In genomic region chr7:105740089-105740795, GRCm38 (mm10) we compare ENCODE assay signal across 16 mouse cellular contexts. TPM values are rescaled to one million over a fixed set of nuclear protein-coding genes. Genes with fewer than 3 reads are reported as not detected.
DNase-seq lines count a peak whose midpoint lies in the region; ATAC-seq and TF ChIP-seq lines count a peak whose summit lies in the region.
"Had no signal": no experiment of that assay in that cellular context is flagged by ENCODE, and none has a peak within 500 bp of the region (broad histone marks: within the 10 kb centered on the region; RNA-seq: fewer than 3 reads in every experiment).

No protein-coding gene starts in this region.

- no peak for TF ChIP-seq EP300 in stomach, postnatal 0 days (optimal IDR thresholded peaks at IDR 0.05)

- no peaks in the 10 kb centered on the region for H3K9me3 ChIP-seq in intestine, embryonic 15.5 days
- H3K9me3 ChIP-seq in intestine, embryonic 16.5 days (ENCODE audit: control insufficient read depth, low read length) = no peaks in the 10 kb centered on the region
- no peaks in the 10 kb centered on the region for H3K9me3 ChIP-seq in midbrain, embryonic 11.5 days (ENCODE audit: control insufficient read depth, low read length)
- H3K9me3 ChIP-seq in midbrain, postnatal 0 days (ENCODE audit: low read length) = no peaks in the 10 kb centered on the region
- no peaks in the 10 kb centered on the region for H3K9me3 ChIP-seq in stomach, postnatal 0 days (ENCODE audit: control insufficient read depth, low read length)
- H3K9me3 ChIP-seq: forebrain, embryonic 10.5 days; hindbrain, embryonic 13.5 days; midbrain, embryonic 13.5 days had no signal

- TF ChIP-seq CTCF in midbrain, postnatal 0 days (IDR thresholded peaks at IDR 0.05) = no peak
- TF ChIP-seq CTCF in stomach, postnatal 0 days (IDR thresholded peaks at IDR 0.05; ENCODE audit: low read depth) = no peak

- H3K9ac ChIP-seq in intestine, embryonic 15.5 days = no peak overlapping the region
- no peak overlapping the region for H3K9ac ChIP-seq in intestine, embryonic 16.5 days (ENCODE audit: low read depth, low read length)
- no peak overlapping the region for H3K9ac ChIP-seq in midbrain, embryonic 11.5 days (ENCODE audit: low read length)
- H3K9ac ChIP-seq in midbrain, postnatal 0 days (replicated peaks; ENCODE audit: low read length, poor library complexity, severe bottlenecking) = no peak overlapping the region
- no peak overlapping the region for H3K9ac ChIP-seq in stomach, postnatal 0 days (ENCODE audit: low read length)
- H3K9ac ChIP-seq: hindbrain, embryonic 13.5 days; midbrain, embryonic 13.5 days had no signal

- peaks cover 17% of the 10 kb centered on the region; the same call in 1 of the 2 replicates for H3K4me1 ChIP-seq in intestine, embryonic 15.5 days (replicated peaks)
- peaks cover 15% of the 10 kb centered on the region for H3K4me1 ChIP-seq in intestine, embryonic 16.5 days (ENCODE audit: control insufficient read depth, insufficient read depth, low read length)
- peaks cover 26% of the 10 kb centered on the region for H3K4me1 ChIP-seq in midbrain, embryonic 11.5 days (ENCODE audit: control insufficient read depth, insufficient read depth, low read length)
- H3K4me1 ChIP-seq in midbrain, postnatal 0 days (ENCODE audit: insufficient read depth, low read length) = peaks cover 9% of the 10 kb centered on the region; the same call in 1 of the 2 replicates
- H3K4me1 ChIP-seq in stomach, postnatal 0 days (replicated peaks; ENCODE audit: control insufficient read depth, insufficient read depth) = no peaks in the 10 kb centered on the region

- no peak overlapping the region for H3K4me3 ChIP-seq in intestine, embryonic 15.5 days (replicated peaks)
- no peak overlapping the region for H3K4me3 ChIP-seq in intestine, embryonic 16.5 days (ENCODE audit: low read length)
- no peak overlapping the region for H3K4me3 ChIP-seq in midbrain, embryonic 11.5 days (ENCODE audit: low read depth, low read length)
- H3K4me3 ChIP-seq in midbrain, postnatal 0 days (ENCODE audit: low read depth, low read length) = no peak overlapping the region
- H3K4me3 ChIP-seq in stomach, postnatal 0 days (ENCODE audit: low read depth, low read length) = no peak overlapping the region
- H3K4me3 ChIP-seq: forebrain, embryonic 10.5 days; hindbrain, embryonic 13.5 days; layer of hippocampus, adult 2 months; midbrain, embryonic 13.5 days had no signal

- 88% methylated on average over 13 of the region's 13 CpGs for WGBS in intestine, embryonic 15.5 days
- WGBS in intestine, embryonic 16.5 days = 91% methylated on average over 13 of the region's 13 CpGs
- 90% methylated on average over 13 of the region's 13 CpGs for WGBS in midbrain, embryonic 11.5 days
- 81% methylated on average over 13 of the region's 13 CpGs for whole genome bisulfite sequencing in midbrain, postnatal 0 days
- 82% methylated on average over 13 of the region's 13 CpGs for WGBS in stomach, postnatal 0 days

- no peaks in the 10 kb centered on the region for H3K27me3 ChIP-seq in intestine, embryonic 15.5 days (replicated peaks)
- no peaks in the 10 kb centered on the region for H3K27me3 ChIP-seq in intestine, embryonic 16.5 days (replicated peaks; ENCODE audit: control insufficient read depth, insufficient read depth, low read length)
- H3K27me3 ChIP-seq in midbrain, embryonic 11.5 days (ENCODE audit: control insufficient read depth, insufficient read depth, low read length) = no peaks in the 10 kb centered on the region
- no peaks in the 10 kb centered on the region for H3K27me3 ChIP-seq in midbrain, postnatal 0 days (ENCODE audit: insufficient read depth, low read length)
- H3K27me3 ChIP-seq in stomach, postnatal 0 days (ENCODE audit: control insufficient read depth, insufficient read depth, low read length) = no peaks in the 10 kb centered on the region
- H3K27me3 ChIP-seq: hindbrain, embryonic 13.5 days; midbrain, embryonic 13.5 days had no signal

- no peak overlapping the region for H3K4me2 ChIP-seq in intestine, embryonic 15.5 days (replicated peaks)
- no peak overlapping the region for H3K4me2 ChIP-seq in intestine, embryonic 16.5 days (ENCODE audit: low read depth, low read length)
- no peak overlapping the region for H3K4me2 ChIP-seq in midbrain, embryonic 11.5 days
- H3K4me2 ChIP-seq in midbrain, postnatal 0 days (ENCODE audit: low read depth, low read length, poor library complexity, severe bottlenecking) = no peak overlapping the region
- H3K4me2 ChIP-seq in stomach, postnatal 0 days (replicated peaks; ENCODE audit: low read depth) = no peak overlapping the region
- H3K4me2 ChIP-seq: hindbrain, embryonic 13.5 days; midbrain, embryonic 13.5 days had no signal

- 0 out of 2 replicates have a peak overlapping the region, but pooled peaks have one; percentile 27 for H3K27ac ChIP-seq in intestine, embryonic 15.5 days
- H3K27ac ChIP-seq in intestine, embryonic 16.5 days (ENCODE audit: low read length) = no peak overlapping the region
- H3K27ac ChIP-seq in midbrain, embryonic 11.5 days (ENCODE audit: low read depth, low read length) = no peak overlapping the region
- H3K27ac ChIP-seq in midbrain, postnatal 0 days (ENCODE audit: low read depth, low read length) = no peak overlapping the region
- peak overlapping the region; percentile 67 for H3K27ac ChIP-seq in stomach, postnatal 0 days (replicated peaks)
- H3K27ac ChIP-seq: hindbrain, embryonic 13.5 days; layer of hippocampus, adult 2 months; macrophage; midbrain, embryonic 13.5 days had no signal

- peaks cover 19% of the 10 kb centered on the region for H3K36me3 ChIP-seq in intestine, embryonic 15.5 days
- peaks cover 14% of the 10 kb centered on the region for H3K36me3 ChIP-seq in intestine, embryonic 16.5 days (ENCODE audit: control insufficient read depth, insufficient read depth, low read length)
- H3K36me3 ChIP-seq in midbrain, embryonic 11.5 days (ENCODE audit: control insufficient read depth, insufficient read depth, low read length) = peaks cover 14% of the 10 kb centered on the region
- H3K36me3 ChIP-seq in midbrain, postnatal 0 days (ENCODE audit: insufficient read depth, low read length) = peaks cover 14% of the 10 kb centered on the region; the same call in 1 of the 2 replicates
- peaks cover 15% of the 10 kb centered on the region; the same call in 1 of the 2 replicates for H3K36me3 ChIP-seq in stomach, postnatal 0 days (ENCODE audit: control insufficient read depth, insufficient read depth, low read length)

- no peak for ATAC-seq in intestine, embryonic 15.5 days
- no peak for ATAC-seq in intestine, embryonic 16.5 days
- ATAC-seq in midbrain, embryonic 11.5 days (ENCODE audit: low FRiP score) = no peak
- ATAC-seq in midbrain, postnatal 0 days (ENCODE audit: low FRiP score) = no peak
- ATAC-seq in stomach, postnatal 0 days (ENCODE audit: low FRiP score, low TSS enrichment) = no peak
- ATAC-seq: midbrain, embryonic 13.5 days had no signal

- peak; percentile 3 for DNase-seq in gastrocnemius, postnatal 25 days
- no peak for DNase-seq in gastrocnemius, postnatal 4 days (ENCODE audit: low spot score in 2 of 2)
- DNase-seq in midbrain, embryonic 11.5 days (ENCODE audit: low spot score, missing footprints) = peak; percentile 73
- no peak for DNase-seq in midbrain, postnatal 0 days (ENCODE audit: low spot score)
- DNase-seq in stomach, postnatal 0 days (ENCODE audit: low spot score) = no peak
- no peak for DNase-seq in layer of hippocampus, adult 11-12 months (ENCODE audit: low spot score)
- DNase-seq: B cell, adult 2 months; layer of hippocampus, postnatal 36 days; thymus, postnatal 4 days had no signal

RNA-seq across cellular contexts. Expression of gene Rrp8, which starts 3.1 kb away (rescaled TPM):
- total RNA-seq in gastrocnemius, postnatal 25 days (2021) = 1 to 10 TPM; 8.9 to 9.0 TPM
- 10 to 100 TPM; 14.5 to 16.9 TPM for total RNA-seq in gastrocnemius, postnatal 4 days (2021)
- polyA plus RNA-seq in intestine, embryonic 15.5 days (2015; fragmentation: Nextera tagmentation; extraction: Ambion mirVana) = 32.4 and 34.4 TPM in 2 replicates
- polyA plus RNA-seq in intestine, embryonic 16.5 days (2015; fragmentation: Nextera tagmentation; extraction: Ambion mirVana) = 26.2 and 32.6 TPM in 2 replicates
- 41.2 and 45.0 TPM in 2 replicates for polyA plus RNA-seq in midbrain, embryonic 11.5 days (2014; fragmentation: Nextera tagmentation; extraction: Ambion mirVana)
- total RNA-seq in midbrain, postnatal 0 days (2014; rRNA removed) = 19.1 and 29.3 TPM in 2 replicates
- polyA plus RNA-seq in midbrain, postnatal 0 days (2015; fragmentation: Nextera tagmentation; extraction: Ambion mirVana) = 16.1 and 19.4 TPM in 2 replicates
- polyA plus RNA-seq in stomach, postnatal 0 days (2015; fragmentation: Nextera tagmentation; extraction: Ambion mirVana) = 16.6 and 21.3 TPM in 2 replicates

RNA-seq across cellular contexts. Expression of gene Ilk, which starts 3.9 kb away (rescaled TPM):
- 10 to 100 TPM; 49.9 to 59.5 TPM for total RNA-seq in gastrocnemius, postnatal 25 days (2021)
- total RNA-seq in gastrocnemius, postnatal 4 days (2021) = 100 to 1,000 TPM; 186 to 188 TPM
- 313 and 320 TPM in 2 replicates for polyA plus RNA-seq in intestine, embryonic 15.5 days (2015; fragmentation: Nextera tagmentation; extraction: Ambion mirVana)
- polyA plus RNA-seq in intestine, embryonic 16.5 days (2015; fragmentation: Nextera tagmentation; extraction: Ambion mirVana) = 317 and 323 TPM in 2 replicates
- polyA plus RNA-seq in midbrain, embryonic 11.5 days (2014; fragmentation: Nextera tagmentation; extraction: Ambion mirVana) = 238 and 241 TPM in 2 replicates
- 122 and 130 TPM in 2 replicates for total RNA-seq in midbrain, postnatal 0 days (2014; rRNA removed)
- polyA plus RNA-seq in midbrain, postnatal 0 days (2015; fragmentation: Nextera tagmentation; extraction: Ambion mirVana) = 139 and 154 TPM in 2 replicates
- 265 and 289 TPM in 2 replicates for polyA plus RNA-seq in stomach, postnatal 0 days (2015; fragmentation: Nextera tagmentation; extraction: Ambion mirVana)

RNA-seq across cellular contexts. Expression of gene Taf10, which starts 3.9 kb away (rescaled TPM):
- 10 to 100 TPM; 79.5 to 84.6 TPM for total RNA-seq in gastrocnemius, postnatal 25 days (2021)
- 10 to 100 TPM; 85.8 to 98.7 TPM for total RNA-seq in gastrocnemius, postnatal 4 days (2021)
- polyA plus RNA-seq in intestine, embryonic 15.5 days (2015; fragmentation: Nextera tagmentation; extraction: Ambion mirVana) = 134 and 140 TPM in 2 replicates
- 114 and 119 TPM in 2 replicates for polyA plus RNA-seq in intestine, embryonic 16.5 days (2015; fragmentation: Nextera tagmentation; extraction: Ambion mirVana)
- polyA plus RNA-seq in midbrain, embryonic 11.5 days (2014; fragmentation: Nextera tagmentation; extraction: Ambion mirVana) = 163 and 195 TPM in 2 replicates
- total RNA-seq in midbrain, postnatal 0 days (2014; rRNA removed) = 65.7 and 87.1 TPM in 2 replicates
- polyA plus RNA-seq in midbrain, postnatal 0 days (2015; fragmentation: Nextera tagmentation; extraction: Ambion mirVana) = 91.2 and 102 TPM in 2 replicates
- polyA plus RNA-seq in stomach, postnatal 0 days (2015; fragmentation: Nextera tagmentation; extraction: Ambion mirVana) = 109 and 118 TPM in 2 replicates

RNA-seq across cellular contexts. Expression of gene Tpp1, which starts 11.8 kb away (rescaled TPM):
- total RNA-seq in gastrocnemius, postnatal 25 days (2021) = 10 to 100 TPM; 37.5 to 38.7 TPM
- 10 to 100 TPM; 37.6 to 42.6 TPM for total RNA-seq in gastrocnemius, postnatal 4 days (2021)
- polyA plus RNA-seq in intestine, embryonic 15.5 days (2015; fragmentation: Nextera tagmentation; extraction: Ambion mirVana) = 109 TPM in 2 replicates
- polyA plus RNA-seq in intestine, embryonic 16.5 days (2015; fragmentation: Nextera tagmentation; extraction: Ambion mirVana) = 152 and 191 TPM in 2 replicates
- polyA plus RNA-seq in midbrain, embryonic 11.5 days (2014; fragmentation: Nextera tagmentation; extraction: Ambion mirVana) = 54.1 and 57.9 TPM in 2 replicates
- total RNA-seq in midbrain, postnatal 0 days (2014; rRNA removed) = 38.3 and 66.8 TPM in 2 replicates
- 41.3 and 42.2 TPM in 2 replicates for polyA plus RNA-seq in midbrain, postnatal 0 days (2015; fragmentation: Nextera tagmentation; extraction: Ambion mirVana)
- polyA plus RNA-seq in stomach, postnatal 0 days (2015; fragmentation: Nextera tagmentation; extraction: Ambion mirVana) = 46.1 and 52.6 TPM in 2 replicates

RNA-seq across cellular contexts. Expression of gene Dchs1, which starts 47.2 kb away (rescaled TPM):
- total RNA-seq in gastrocnemius, postnatal 25 days (2021) = 1 to 10 TPM; 4.3 to 5.3 TPM
- total RNA-seq in gastrocnemius, postnatal 4 days (2021) = 10 to 100 TPM; 40.9 to 42.5 TPM
- 8.2 and 8.3 TPM in 2 replicates for polyA plus RNA-seq in intestine, embryonic 15.5 days (2015; fragmentation: Nextera tagmentation; extraction: Ambion mirVana)
- 4.9 and 5.2 TPM in 2 replicates for polyA plus RNA-seq in intestine, embryonic 16.5 days (2015; fragmentation: Nextera tagmentation; extraction: Ambion mirVana)
- 10.7 and 12.7 TPM in 2 replicates for polyA plus RNA-seq in midbrain, embryonic 11.5 days (2014; fragmentation: Nextera tagmentation; extraction: Ambion mirVana)
- 101 and 105 TPM in 2 replicates for total RNA-seq in midbrain, postnatal 0 days (2014; rRNA removed)
- 7.0 and 7.5 TPM in 2 replicates for polyA plus RNA-seq in midbrain, postnatal 0 days (2015; fragmentation: Nextera tagmentation; extraction: Ambion mirVana)
- polyA plus RNA-seq in stomach, postnatal 0 days (2015; fragmentation: Nextera tagmentation; extraction: Ambion mirVana) = 2.5 and 2.8 TPM in 2 replicates

Comparison
In these comparisons a context has a peak if more than half of its experiments do, and no peak if none do; other contexts are left out.
1. DNase-seq: peak in gastrocnemius, postnatal 25 days (single experiment) and midbrain, embryonic 11.5 days (single experiment); none in gastrocnemius, postnatal 4 days (0 of 2), midbrain, postnatal 0 days (single experiment), stomach, postnatal 0 days (single experiment) and layer of hippocampus, adult 11-12 months (single experiment).
2. H3K27ac ChIP-seq: peak in intestine, embryonic 15.5 days (single experiment) and stomach, postnatal 0 days (single experiment); none in intestine, embryonic 16.5 days (single experiment), midbrain, embryonic 11.5 days (single experiment) and midbrain, postnatal 0 days (single experiment).